Mouse (Mus musculus): ENCODE results near the gene Car5a. TPM values are rescaled to one million over a fixed set of nuclear protein-coding genes. Genes with fewer than 3 reads are reported as not detected.

Gene Car5a
- not detected in 2 replicates for polyA plus RNA-seq (2012; ENCODE audit: insufficient read depth, insufficient read length, missing spikeins)

- TF ChIP-seq CTCF (IDR thresholded peaks at IDR 0.05; ENCODE audit: low read depth, low read length) (no peak), POLR2A (IDR thresholded peaks at IDR 0.05; ENCODE audit: borderline replicate concordance, low read depth, low read length) (no peak)
- Histone ChIP-seq H3K4me1 (ENCODE audit: control insufficient read depth, insufficient read depth, low read length) (peaks cover 17% of the 10 kb centered on the region), H3K4me3 (ENCODE audit: insufficient read depth, low read length) (no peak within 1 kb of the TSS), H3K27ac (ENCODE audit: insufficient read depth, low read depth, low read length) (no peak within 1 kb of the TSS)
These were observed at the start of gene Car5a for GRCm38 (mm10) chr8:121944831-121945230. Car5a (minus strand) TSS chr8:121944904.

- H3K27ac ChIP-seq (ENCODE audit: insufficient read depth, low read depth, low read length), result no peak overlapping the region
- TF ChIP-seq CTCF (IDR thresholded peaks at IDR 0.05; ENCODE audit: low read depth, low read length) (no peak), POLR2A (IDR thresholded peaks at IDR 0.05; ENCODE audit: borderline replicate concordance, low read depth, low read length) (no peak)
- H3K4me3 ChIP-seq (ENCODE audit: insufficient read depth, low read length), result no peak overlapping the region
- no peaks in the 10 kb centered on the region for H3K4me1 ChIP-seq (ENCODE audit: control insufficient read depth, insufficient read depth, low read length)
These were observed 48.2 kb upstream of the Car5a start for GRCm38 (mm10) chr8:121992911-121993310.

- TF ChIP-seq POLR2A (IDR thresholded peaks at IDR 0.05; ENCODE audit: borderline replicate concordance, low read depth, low read length) (no peak), CTCF (IDR thresholded peaks at IDR 0.05; ENCODE audit: low read depth, low read length) (no peak)
- H3K4me1 ChIP-seq (ENCODE audit: control insufficient read depth, insufficient read depth, low read length), result no peaks in the 10 kb centered on the region
- H3K4me3 ChIP-seq (ENCODE audit: insufficient read depth, low read length), result no peak overlapping the region
- H3K27ac ChIP-seq (ENCODE audit: insufficient read depth, low read depth, low read length), result no peak overlapping the region
These were observed 46.9 kb upstream of the Car5a start for GRCm38 (mm10) chr8:121991611-121992010.

GRCm38 (mm10) chr8:121990506-121991255 is 46.0 kb upstream of the Car5a start:
- no peak for TF ChIP-seq CTCF (IDR thresholded peaks at IDR 0.05; ENCODE audit: low read depth, low read length)
- TF ChIP-seq POLR2A (IDR thresholded peaks at IDR 0.05; ENCODE audit: borderline replicate concordance, low read depth, low read length), result no peak
- H3K4me1 ChIP-seq (ENCODE audit: control insufficient read depth, insufficient read depth, low read length), result no peaks in the 10 kb centered on the region
- no peak overlapping the region for H3K27ac ChIP-seq (ENCODE audit: insufficient read depth, low read depth, low read length)
- H3K4me3 ChIP-seq (ENCODE audit: insufficient read depth, low read length), result no peak overlapping the region

GRCm38 (mm10) chr8:121987892-121988291 is 43.2 kb upstream of the Car5a start:
- Histone ChIP-seq H3K4me1 (ENCODE audit: control insufficient read depth, insufficient read depth, low read length) (peaks cover 3% of the 10 kb centered on the region), H3K27ac (ENCODE audit: insufficient read depth, low read depth, low read length) (no peak overlapping the region), H3K4me3 (ENCODE audit: insufficient read depth, low read length) (no peak overlapping the region)
- TF ChIP-seq CTCF (IDR thresholded peaks at IDR 0.05; ENCODE audit: low read depth, low read length), result no peak

- Histone ChIP-seq H3K4me3 (ENCODE audit: insufficient read depth, low read length) (no peak overlapping the region), H3K27ac (ENCODE audit: insufficient read depth, low read depth, low read length) (no peak overlapping the region), H3K4me1 (ENCODE audit: control insufficient read depth, insufficient read depth, low read length) (peaks cover 3% of the 10 kb centered on the region)
- no peak for TF ChIP-seq POLR2A (IDR thresholded peaks at IDR 0.05; ENCODE audit: borderline replicate concordance, low read depth, low read length)
- TF ChIP-seq CTCF (IDR thresholded peaks at IDR 0.05; ENCODE audit: low read depth, low read length), result no peak
These were observed 41.0 kb upstream of the Car5a start for GRCm38 (mm10) chr8:121985673-121986072.

GRCm38 (mm10) chr8:121981520-121981895 is 36.8 kb upstream of the Car5a start:
- no peak for TF ChIP-seq CTCF (IDR thresholded peaks at IDR 0.05; ENCODE audit: low read depth, low read length)
- no peak for TF ChIP-seq POLR2A (IDR thresholded peaks at IDR 0.05; ENCODE audit: borderline replicate concordance, low read depth, low read length)

GRCm38 (mm10) chr8:121980792-121981519 is 36.3 kb upstream of the Car5a start:
- Histone ChIP-seq H3K4me1 (ENCODE audit: control insufficient read depth, insufficient read depth, low read length) (peaks cover 3% of the 10 kb centered on the region), H3K27ac (ENCODE audit: insufficient read depth, low read depth, low read length) (no peak overlapping the region), H3K4me3 (ENCODE audit: insufficient read depth, low read length) (no peak overlapping the region)
- TF ChIP-seq CTCF (IDR thresholded peaks at IDR 0.05; ENCODE audit: low read depth, low read length), result no peak
- TF ChIP-seq POLR2A (IDR thresholded peaks at IDR 0.05; ENCODE audit: borderline replicate concordance, low read depth, low read length), result no peak

More at GRCm38 (mm10) chr8:121981520-121981895, 36.8 kb upstream of the Car5a start:
- H3K4me3 ChIP-seq (ENCODE audit: insufficient read depth, low read length), result no peak overlapping the region
- H3K4me1 ChIP-seq (ENCODE audit: control insufficient read depth, insufficient read depth, low read length), result peaks cover 3% of the 10 kb centered on the region
- no peak overlapping the region for H3K27ac ChIP-seq (ENCODE audit: insufficient read depth, low read depth, low read length)

GRCm38 (mm10) chr8:121978670-121979069 is 34.0 kb upstream of the Car5a start:
- H3K4me1 ChIP-seq (ENCODE audit: control insufficient read depth, insufficient read depth, low read length), result no peaks in the 10 kb centered on the region
- TF ChIP-seq POLR2A (IDR thresholded peaks at IDR 0.05; ENCODE audit: borderline replicate concordance, low read depth, low read length) (no peak), CTCF (IDR thresholded peaks at IDR 0.05; ENCODE audit: low read depth, low read length) (no peak)
- H3K27ac ChIP-seq (ENCODE audit: insufficient read depth, low read depth, low read length), result no peak overlapping the region
- no peak overlapping the region for H3K4me3 ChIP-seq (ENCODE audit: insufficient read depth, low read length)

Data from bone marrow macrophage, adult 2 months (primary cell).